Mouse (Mus musculus): ENCODE measurements around the gene Rassf7.

Gene Rassf7

DNA sequence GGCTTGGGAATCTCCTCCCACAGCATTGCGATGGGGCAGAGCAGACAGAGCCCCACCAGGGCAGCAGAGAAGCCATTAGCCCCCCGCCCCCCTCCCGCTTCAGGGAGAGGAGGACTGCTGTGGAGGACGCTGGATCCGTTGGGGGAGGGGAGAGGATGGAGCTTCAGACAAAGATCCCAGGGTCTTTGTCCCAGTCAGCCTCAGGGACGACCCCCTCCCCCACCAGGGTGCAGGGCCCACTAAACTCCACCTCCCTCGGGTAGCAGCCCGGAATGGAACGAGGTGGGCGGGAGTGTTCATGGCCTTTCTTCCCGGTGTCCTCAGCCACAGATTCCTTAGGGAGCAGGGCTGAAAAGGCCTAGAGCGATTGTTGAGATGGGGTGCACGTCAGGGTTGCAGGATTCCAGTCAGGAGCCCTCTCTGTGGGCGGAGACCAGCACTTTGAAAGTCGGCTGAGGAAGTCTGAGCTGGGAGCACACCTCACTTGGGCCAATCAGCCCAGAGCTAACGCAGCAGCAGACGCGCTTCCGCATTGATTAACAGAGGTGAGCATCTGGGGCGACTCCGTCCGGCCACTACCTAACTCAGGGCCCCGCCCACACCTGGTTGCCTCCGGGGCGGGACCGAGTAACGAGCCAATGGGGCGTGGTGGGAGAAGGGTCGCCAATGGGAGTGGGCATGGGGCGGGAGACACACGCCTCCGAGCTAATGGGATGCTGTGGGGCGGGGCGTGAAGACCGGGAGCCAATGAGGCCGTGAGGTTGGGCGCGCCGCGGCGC, at the start of gene Rassf7:
Gene Rassf7, plus strand, starts transcription at position 760 of the 779 bp plus-strand sequence.
- DNase-seq, result peak; percentile 98

DNA sequence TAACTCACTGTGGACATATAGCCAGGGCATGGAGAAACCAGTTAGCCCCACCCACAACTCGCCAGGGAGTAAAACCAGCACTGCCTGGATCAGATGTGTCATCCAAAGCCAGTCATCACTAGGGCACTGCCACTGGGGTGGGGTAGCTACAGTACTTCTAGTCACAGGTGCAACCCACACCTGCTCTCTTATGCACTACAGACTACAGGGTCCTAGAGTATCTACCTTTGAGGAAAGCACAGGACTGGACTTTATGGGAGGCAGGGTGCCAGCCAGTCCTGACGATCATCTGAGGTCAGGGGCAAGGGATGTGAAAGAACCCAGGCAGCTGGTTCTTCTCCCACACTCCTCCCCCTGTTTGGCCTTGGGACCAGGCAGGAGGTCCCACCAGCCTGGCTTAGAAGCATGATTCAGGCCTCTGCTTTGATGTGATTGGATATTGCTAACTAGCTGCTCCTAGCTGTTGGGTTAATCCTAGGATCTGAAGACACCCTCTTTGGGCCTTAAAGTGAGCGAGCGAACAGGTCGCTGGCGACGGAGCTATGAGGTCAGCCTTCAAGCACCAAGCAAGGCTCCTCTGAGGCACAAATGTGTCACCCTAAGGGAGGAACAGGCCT, 47.7 kb upstream of the Rassf7 start:
- DNase-seq, result peak; percentile 53 to 65

DNA sequence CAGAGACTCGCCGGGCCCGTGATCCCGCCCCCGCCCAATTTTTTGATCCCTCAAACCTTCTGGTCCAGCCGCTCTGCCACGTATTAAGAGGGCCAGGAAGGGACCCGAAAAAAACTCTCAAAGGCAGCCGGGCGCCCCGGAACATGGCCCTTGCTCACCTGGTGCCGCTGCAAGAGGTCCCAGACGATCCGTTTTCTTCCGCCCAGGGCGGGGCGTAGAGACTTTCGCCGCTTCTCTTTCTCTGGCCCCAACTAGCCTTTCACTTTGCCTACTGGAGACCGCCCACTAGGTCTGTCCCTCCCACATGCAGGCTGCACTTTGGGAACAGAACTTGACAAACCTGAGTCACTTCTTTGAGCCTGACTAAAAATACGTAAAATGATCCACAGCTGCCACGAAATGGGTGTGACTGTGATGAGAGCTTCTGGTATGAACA, 47.1 kb upstream of the Rassf7 start:
- DNase-seq, result peak; percentile 91 to 93

DNA sequence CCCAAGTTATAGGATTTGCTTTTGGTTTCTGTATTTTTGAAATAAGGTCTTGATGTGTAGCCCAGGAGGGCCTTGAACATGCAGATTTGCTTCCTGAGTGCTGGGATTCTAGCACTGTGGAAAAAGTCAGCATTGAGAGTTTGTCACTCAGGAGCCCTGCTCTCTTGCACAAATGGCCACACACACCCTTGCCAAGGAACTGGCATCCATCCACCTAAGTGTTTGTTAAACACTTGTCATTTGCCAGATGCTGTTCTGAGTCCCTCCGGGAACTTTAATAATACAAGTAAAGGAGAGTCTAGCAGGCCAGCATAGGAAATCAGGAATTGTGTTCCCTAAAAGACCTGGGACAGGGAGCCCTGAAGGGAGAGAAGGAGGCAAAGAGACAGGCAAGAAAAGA, 46.4 kb upstream of the Rassf7 start:
- peak; percentile 77 to 89 for DNase-seq

DNA sequence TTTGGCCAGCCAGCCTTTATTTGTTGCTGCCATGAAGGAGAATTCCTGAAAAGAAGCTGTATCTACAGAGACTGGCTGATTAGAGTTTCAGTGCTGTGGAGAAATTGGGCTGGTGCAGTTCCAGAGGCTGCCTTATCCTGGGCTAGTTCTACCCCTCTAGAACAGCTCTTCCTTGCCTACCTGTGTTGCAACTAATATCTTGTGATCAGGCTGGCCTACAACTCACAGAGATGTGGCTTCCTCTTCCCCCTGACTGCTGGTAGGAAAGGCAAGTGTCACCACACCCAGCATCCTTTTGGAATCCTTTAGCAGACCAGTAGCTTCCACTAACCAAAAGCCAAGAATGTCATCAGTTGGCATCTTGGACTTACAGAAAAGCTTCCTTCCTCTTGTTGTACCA, 45.8 kb upstream of the Rassf7 start:
- peak in 1 of 2 experiments; percentile 21 for DNase-seq

DNA sequence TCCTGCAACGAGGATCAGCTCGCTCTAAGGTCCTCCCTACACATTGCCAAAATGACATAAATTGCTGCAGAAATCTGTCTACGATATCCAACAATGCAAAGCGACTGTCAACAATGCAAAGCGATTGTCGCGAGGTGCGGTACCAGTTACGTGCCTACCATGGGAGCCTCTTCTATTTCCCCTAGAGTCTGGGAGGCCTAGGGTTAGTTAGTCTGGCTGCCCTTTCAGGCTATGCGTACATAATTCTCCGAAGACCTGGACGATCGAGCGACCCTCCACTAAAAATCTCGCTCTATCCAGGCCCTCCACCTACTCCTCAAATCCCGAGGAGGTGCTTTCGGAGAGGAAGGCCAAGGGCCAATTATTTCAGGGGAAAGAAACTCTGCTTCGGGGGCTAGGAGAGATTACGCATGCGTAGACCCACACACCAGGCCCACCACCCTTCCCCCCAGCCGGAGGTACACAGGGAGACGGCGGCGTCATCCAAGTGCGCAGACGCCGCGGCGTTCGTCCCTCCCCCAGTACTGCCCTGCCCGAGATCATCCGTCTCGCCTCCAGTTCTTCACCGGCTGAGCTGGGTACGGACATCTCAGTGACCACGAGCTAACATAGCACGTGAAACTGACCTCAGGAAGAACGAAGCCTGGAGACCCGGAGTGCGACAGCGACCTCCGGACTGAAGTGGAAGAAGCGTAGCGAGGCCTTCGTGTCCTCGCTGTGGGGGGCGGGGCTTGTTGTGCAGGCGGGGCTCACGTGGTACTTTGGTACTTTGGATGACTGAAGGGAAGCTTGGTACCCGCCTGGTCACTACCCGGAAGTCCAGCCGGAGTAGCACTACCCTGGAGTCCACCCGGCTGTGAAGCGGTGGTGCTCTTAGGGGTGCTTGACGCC, 43.3 kb upstream of the Rassf7 start, which contains the start of gene Rnh1:
Gene Rnh1, minus strand, starts transcription at position 742 of the 891 bp plus-strand sequence.
- peak; percentile 93 to 94 for DNase-seq

DNA sequence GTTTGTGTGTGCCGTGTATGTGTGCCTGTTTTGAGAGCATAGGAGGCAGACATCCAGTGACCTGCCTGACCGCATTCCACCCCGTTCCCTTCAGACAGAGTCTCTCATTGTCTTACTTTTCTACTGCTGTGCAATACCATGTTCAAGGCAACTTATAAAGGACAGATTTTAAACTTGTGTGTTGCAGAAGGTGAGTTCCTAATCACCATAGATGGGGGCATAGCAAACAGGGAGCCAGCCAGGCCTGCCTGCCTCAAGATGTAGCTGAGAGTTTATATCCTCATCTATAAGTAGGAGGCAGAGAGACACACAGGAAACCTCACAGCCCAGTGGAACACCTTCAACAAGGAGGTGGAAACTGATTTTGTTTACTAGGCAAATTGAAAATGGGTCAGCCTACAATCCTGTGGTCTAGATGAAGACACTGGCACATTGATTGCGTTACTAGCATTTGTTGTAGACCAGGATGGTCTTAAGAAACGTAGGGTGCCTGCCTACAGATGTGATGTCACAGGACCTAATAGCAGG, 42.3 kb upstream of the Rassf7 start:
- DNase-seq, result no peak

DNA sequence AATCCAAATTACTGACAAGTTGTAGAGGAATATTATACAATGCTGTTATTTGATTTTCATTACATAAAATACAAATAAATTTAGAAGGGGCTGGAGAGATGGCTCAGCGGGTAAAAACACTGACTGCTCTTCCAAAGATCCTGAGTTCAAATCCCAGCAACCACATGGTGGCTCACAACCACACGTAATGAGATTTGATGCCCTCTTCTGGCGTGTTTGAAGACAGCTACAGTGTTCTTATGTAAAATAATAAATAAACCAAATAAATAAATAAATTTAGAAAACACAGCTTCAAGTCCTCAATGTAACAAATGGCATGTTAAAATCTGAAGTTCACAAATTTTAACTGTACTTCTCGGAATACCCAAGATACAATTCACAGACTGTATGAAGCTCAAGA, 40.6 kb upstream of the Rassf7 start:
- no peak for DNase-seq

DNA sequence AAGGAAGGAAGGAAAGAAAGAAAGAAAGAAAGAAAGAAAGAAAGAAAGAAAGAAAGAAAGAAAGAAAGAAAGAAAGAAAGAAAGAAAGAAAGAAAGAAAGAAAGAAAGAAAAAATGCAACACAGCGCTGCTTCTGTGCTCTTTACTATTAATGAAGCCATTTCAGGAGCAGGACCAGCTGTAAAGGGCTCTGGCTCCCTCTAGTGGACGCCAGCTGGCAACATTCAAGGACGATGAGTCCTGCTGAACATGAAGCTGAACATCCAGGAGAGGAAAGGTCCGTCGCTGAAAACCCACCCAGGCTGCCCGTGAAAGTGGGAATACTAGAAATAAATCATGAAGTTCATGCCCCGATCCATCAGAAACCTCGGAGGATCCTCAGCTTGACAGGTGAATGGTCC, 39.5 kb upstream of the Rassf7 start:
- peak; percentile 85 to 88 for DNase-seq

DNA sequence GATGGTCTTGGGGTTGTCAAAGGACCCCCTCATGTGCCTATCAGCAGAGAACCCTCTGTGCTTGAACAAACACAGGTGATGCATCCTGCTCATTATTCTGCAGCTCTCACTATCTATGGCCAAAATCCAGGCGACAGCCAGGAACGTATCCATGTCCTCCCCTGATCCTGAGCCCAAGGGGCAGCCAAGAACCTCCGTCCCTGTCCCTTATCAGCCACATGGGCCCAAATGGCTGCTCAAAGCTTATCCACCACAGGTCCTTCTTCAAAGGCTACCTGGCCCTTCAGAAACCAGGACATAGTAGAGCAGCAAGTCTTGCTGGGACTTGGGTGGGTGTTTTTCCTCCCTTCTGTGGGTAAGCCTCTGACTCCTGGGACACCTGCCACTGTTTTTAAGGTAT, 27.5 kb upstream of the Rassf7 start:
- no peak for DNase-seq

DNA sequence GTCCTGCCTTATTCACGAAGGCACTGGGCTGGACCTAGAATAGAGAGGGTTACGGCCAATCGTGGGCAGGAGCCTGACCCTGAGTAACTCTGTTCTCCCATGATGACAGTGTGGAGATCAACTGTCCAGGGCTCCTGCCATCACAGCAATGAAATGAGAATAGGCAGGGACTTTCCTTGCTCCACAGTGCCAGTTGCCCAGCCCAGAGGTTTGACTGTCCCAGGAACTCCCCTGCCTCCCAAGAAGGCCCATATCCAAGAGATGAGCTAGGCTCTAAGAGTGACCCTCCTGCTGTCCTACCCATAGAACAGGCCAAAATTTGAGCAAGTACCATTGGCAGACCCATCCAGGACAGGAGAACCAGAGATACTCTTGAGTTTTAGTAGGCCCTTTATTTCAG, 26.9 kb upstream of the Rassf7 start:
- no peak for DNase-seq

DNA sequence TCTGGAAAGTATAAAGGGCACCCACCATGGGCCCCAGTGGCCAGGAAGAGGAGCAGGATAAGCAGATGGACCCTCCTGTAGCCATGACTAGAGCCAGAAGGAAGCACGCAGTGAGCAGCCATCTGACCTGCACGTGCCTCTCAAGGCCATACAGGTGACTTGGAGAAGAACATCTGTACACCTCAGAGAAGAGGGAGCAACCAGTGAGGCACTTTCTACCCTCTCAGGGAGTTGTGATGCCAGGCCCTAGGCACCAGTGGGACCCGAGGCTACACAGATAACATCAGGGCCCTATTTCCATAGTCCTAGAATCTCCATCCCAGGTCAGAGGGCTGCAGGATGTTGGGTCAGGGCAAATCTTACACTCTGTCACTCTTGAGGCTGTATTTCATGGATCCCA, 25.4 kb upstream of the Rassf7 start:
- no peak for DNase-seq

DNA sequence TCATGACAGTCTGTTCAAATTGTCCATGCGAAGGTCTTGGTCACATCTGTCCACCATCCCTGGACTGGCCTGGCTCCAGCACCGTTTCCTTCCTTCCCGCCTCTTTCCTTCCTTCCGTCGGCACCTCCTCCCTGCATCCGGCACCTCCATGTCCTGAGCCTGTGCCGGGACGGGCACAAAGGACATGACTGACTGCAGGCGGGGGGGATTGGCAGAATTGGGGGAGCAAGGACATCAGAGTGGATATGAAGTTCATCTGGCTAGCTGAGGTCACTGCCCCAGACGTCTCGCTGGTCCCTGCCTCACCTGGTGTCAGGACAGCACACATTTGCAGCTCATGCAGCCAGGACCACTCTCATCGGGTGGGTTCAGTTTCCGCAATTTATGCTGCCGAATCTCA, 24.6 kb upstream of the Rassf7 start:
- DNase-seq, result peak; percentile 17 to 43

DNA sequence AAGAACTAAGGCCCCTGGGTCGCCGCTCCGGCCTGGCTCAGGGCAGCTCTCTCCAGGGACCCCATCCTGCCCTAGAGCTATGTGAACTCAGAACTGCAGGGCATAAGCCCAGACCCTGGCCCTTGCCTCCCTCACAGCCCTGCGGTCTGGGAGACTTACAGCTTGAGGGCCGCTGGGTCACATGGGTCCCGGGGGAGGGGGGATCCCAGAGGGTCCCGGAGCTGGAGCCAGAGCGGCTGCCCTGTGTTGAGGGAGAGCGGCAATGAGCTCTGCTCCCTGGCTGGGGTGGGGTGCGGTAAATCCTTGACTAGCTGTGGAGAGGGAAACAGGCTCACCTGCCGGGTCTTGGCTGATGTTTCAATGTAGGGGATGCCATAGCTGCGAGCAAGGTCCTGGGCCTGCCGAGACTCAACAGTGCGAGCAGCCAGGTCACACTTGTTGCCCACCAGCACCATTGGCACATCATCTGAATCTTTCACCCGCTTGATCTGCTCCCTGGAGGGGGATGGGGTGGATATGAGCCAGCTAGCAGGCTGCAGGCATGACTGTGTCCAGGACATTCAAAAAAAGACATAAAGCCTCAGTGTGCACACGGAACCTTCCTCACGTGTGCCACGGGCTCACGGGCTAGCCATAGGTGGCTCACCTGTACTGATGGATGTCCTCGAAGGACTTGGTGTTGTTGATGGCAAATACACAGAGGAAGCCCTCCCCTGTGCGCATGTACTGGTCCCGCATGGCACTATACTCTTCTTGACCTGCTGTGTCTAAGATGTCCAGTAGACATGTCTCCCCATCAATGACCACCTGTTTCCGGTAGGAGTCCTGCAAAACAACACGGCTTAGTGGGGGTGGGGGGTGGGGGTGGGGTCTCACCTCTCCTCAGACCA, 23.6 kb upstream of the Rassf7 start:
- DNase-seq, result no peak

DNA sequence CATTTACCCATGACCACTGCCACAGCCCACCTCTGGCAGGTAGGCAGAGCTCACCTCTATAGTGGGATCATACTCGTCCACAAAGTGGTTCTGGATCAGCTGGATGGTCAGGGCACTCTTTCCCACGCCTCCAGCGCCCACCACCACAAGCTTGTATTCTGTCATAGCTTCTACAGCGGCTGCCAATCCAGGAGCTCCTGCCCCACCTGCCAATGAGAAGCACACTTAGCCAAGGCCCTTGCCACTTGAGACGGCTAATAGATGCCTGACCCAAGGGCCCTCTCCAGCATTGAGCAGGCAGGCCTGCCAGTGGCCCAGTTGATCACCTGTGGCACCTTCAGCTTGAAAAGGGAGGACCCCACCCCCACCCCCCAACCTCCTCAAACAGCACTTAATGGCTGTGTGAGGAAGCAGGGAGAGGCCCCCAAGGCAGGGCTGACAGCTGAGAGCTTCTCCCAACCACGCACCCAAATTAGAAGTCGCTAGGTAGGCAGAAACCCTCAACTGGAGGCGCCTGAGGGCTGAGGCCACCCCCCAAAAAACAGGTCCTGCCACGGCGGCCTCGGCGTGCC, 22.8 kb upstream of the Rassf7 start:
- peak; percentile 81 to 86 for DNase-seq

DNA sequence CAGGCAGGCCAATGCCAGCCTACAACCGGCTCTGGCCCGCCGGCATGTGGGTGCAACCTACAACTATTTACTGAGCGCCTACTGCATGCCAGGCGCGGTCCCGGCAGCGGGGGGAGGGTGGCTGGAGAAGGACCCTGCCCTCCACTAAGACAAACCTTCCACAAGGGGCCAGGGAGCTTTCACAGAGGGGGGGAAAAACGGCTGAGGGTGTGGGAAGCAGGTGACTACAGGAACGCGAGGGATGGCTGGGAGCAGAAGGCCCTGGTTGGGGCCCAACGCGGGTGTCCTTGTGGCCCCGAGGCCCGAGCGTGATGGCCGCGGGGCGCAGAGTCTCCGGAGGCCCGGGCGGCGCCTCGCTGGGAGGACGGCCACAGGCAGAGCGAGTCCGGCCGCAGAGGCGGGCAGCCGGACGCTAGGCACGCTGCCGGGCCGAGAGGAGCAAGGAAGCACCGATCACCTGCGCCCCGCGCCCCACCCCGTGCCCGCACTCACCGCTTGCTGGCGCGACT, 22.3 kb upstream of the Rassf7 start:
- DNase-seq, result peak; percentile 55 to 65

DNA sequence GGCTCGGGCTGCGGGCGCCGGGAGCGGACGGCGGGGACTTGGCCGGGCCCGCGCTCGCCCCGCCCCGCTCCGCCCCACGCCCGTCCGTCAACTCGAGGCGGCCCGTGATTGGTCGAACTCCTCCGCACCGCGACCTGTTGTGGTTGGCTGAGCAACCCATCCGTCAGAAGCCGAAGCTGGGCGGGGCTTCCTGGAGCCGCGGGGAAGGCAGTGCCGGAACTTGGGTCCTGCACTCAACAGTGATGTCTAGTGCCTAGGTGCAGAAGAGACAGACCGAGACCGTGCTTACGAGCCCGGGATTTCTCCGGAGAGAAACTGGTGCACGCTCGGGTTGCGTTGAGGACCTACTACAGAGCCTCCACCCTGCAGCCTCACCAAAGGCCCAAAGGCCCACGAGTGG, 21.7 kb upstream of the Rassf7 start, which contains the start of the genes Hras and Lrrc56:
Gene Hras, minus strand, starts transcription at position 58 of the 400 bp plus-strand sequence.
Gene Lrrc56, plus strand, starts transcription at position 210 of the 400 bp plus-strand sequence.
- DNase-seq, result peak; percentile 98

DNA sequence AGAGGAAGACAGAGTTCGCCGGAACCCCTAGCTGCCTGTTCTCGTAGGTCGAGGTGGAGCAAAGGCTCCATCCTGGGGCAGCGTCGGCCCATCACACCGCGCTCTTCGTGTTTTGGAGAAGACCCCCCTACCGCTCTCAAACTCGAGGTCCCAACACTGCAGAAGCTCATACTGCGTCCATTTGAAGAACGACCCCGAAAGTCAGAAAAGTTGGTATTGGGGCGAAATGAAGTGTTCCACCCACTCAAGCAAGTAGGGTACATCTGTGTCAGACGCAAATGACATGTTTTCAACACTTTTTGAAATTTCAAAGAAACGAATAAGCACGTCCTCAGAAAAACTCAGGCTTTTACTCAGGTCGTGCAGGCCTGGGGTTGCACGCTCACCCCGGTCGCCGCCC, 21.3 kb upstream of the Rassf7 start:
- no peak for DNase-seq

DNA sequence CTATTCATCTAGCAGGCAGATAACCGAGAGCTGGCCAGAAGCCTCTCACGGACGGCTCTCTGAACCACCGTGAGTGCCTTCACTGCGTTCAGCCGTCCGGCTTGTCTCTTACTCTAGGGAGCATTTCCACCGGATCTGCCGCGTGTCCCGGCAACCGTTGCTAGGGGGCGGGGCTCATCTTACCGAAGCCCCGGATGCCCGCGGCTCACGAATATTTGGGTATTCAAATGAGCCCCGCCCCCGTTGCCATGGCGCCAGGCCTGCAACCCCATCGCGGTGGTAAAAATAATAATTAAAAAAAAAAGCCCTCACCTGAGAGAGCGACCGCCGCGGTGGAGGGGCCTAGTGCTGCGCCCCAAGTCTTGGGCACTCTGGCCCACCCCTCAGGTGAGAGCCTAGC, 20.8 kb upstream of the Rassf7 start:
- peak; percentile 90 to 92 for DNase-seq

DNA sequence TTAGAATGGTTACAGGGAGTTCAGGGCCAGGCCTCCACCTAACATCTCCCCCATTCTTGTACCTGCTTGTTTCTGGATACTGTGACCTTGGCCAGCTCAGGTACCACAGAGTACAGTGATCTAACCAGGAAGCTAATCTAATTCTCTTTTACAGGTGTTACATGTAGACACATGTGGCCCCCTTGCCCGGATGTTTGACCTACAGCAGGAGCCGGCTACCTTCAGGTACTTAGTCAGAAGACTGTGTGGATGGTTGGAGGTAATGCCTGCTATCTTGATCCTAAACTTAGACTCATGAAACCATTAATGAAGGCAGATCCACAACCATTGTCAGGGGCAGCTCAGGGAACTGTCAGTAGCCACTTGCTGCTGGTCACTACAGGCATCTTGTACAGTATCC, 19.9 kb upstream of the Rassf7 start:
- no peak for DNase-seq

DNA sequence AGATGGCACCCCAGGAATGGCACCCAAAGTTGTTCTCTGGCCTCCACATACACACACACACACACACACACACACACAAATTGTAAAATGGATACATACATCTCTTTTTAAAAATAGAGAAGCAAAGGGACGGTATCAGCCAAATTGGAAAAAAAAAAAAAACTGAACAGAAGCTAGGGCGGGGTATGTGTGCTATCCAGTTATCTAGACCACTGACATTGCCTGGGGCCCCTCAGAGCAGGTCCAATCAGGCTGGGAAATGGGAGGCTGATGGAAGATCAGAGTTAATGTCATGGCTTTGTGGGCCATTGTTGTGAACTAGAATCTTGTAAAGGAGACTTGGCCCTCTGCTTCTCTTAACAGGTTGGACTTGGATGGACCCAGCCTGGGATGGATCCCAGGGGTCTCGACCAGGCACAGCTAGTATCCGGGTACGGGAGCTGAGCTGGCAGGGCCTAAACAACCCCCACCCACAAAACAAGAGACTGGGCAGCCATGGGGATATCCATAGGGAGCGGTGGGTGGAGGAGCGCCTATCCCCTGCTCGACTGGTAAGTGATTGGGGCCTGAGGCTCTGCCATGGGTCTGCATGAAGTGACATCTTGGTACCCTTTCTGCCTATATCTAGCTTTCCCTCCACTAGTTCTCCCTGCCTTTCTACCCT, 18.9 kb upstream of the Rassf7 start:
- no peak for DNase-seq
